Mouse (Mus musculus) layer of hippocampus, adult 18-20 months (tissue): ENCODE results near the gene Slc9a9. TPM values are rescaled to one million over a fixed set of nuclear protein-coding genes. Genes with fewer than 3 reads are reported as not detected.

ENCODE experiments used
- DNase-seq, 2 experiments: peaks; one replicate each; pipeline ENCODE4 v3.0.0; 2022; ENCODE audit warnings: low spot score in 2 of 2
- microRNA-seq, 2 experiments: library from miRNA; unstranded; fragments of <30 nt; microRNA quantifications; one replicate each; pipeline ENCODE4 v1.2.0; 2021
- total RNA-seq, 2 experiments: library from RNA; stranded (reverse); gene quantifications; 2 replicates each; pipeline ENCODE4 v1.2.3; 2021

The Slc9a9 gene
- total RNA-seq, 2 experiments from 2014 or later: 16.2 TPM

GRCm38 (mm10) chr9:95266924-95267323 lies 597.2 kb downstream of the Slc9a9 start:
- no peak for DNase-seq

GRCm38 (mm10) chr9:95279590-95280344 lies 610.1 kb downstream of the Slc9a9 start:
- peak in 1 of 2 experiments; percentile 25 for DNase-seq

Small RNA genes within 50 kb of the gene (microRNA-seq; reads per million reads assigned to microRNA genes)
- 0 reads per million in 2 experiments for gene Mir7656

Other genes starting within 250 kb of the Slc9a9 start
- 10 to 100 TPM; 18.7 to 23.1 TPM for gene 1190002N15Rik, start 131.8 kb upstream of the Slc9a9 start, total RNA-seq